Mouse (Mus musculus) E14TG2a.4 (cell line): ENCODE data around the gene E330009J07Rik.

Source experiments
- CTCF ChIP-seq: conservative IDR thresholded peaks from 2 replicates; pipeline ENCODE4 v1.5.1; 2014; ENCODE audit warnings: low read length
- POU5F1 ChIP-seq: IDR thresholded peaks from 2 replicates; pipeline ENCODE4 v1.6.1; 2014; ENCODE audit warnings: low read length, borderline replicate concordance

GRCm38 (mm10) chr6:40428696-40429095, 7.2 kb downstream of the E330009J07Rik start:
- TF ChIP-seq CTCF (no peak), POU5F1 (no peak)
